Mouse (Mus musculus): Measurements from ENCODE around the gene Rilp. TPM values are rescaled to one million over a fixed set of nuclear protein-coding genes. Genes with fewer than 3 reads are reported as not detected.

Gene Rilp
- polyA plus RNA-seq, 1 experiment: 42.3 TPM

DNA sequence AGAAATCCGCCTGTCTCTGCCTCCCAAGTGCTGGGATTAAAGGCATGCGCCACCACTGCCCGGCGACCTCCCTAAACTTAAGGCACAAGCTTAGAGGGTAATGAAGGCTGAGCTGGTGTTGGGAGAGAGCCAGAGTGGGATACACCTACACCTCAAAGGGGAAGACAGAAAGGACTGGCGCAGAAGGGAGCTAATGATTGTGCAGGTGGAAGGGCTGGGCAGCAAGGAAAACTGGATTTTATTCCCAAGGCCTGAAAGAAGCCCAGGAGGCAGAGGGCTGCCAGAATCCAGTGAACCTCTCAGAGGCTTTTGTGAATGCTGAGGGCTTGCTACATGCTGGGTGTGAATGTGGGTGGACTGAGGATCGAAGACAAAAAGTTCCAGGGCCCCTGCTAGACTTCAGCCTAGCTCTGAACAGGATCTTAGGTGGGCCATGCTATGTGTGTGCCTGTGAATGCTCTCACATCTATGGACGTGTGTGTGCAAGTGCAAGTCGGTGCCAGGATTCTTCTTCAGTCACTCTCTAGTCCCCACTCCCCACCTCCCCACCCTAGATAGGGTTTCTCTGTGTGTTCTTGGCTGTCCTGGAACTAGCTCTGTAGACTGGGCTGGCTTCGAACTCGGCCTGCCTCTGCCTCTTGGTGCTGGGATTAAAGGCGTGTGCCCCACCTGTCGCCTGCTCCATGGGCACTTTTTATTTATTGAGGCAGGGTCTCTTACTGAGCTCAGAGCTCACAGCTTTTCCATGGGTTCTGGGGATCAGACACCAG lies 26.5 kb downstream of the Rilp start:
- peak overlapping the region; percentile 88 for H3K27ac ChIP-seq (replicated peaks; ENCODE audit: low read depth, low read length)
- no peak overlapping the region for H3K4me3 ChIP-seq (ENCODE audit: insufficient read depth, low read depth, low read length)
- H3K4me1 ChIP-seq (ENCODE audit: control insufficient read depth, insufficient read depth, insufficient read length, low read length): peaks cover 49% of the 10 kb centered on the region

DNA sequence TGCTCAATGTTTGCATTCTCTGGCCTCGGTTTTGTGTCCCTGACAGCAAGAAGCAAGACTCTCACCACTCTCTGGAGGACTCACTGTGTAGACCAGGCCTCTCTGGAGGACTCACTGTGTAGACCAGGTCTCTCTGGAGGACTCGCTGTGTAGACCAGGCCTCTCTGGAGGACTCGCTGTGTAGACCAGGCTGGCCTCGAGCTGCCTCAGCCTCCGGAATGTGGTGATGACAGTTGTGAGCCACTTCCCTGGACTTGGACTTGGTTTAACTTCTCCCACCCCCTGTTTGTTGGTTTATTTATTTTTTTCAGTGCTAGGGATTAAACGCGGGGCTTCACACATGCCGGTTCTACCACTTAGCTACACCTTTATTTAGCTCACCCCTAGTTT lies 27.1 kb downstream of the Rilp start:
- H3K4me3 ChIP-seq (ENCODE audit: insufficient read depth, low read depth, low read length): no peak overlapping the region
- H3K4me1 ChIP-seq (ENCODE audit: control insufficient read depth, insufficient read depth, insufficient read length, low read length): peaks cover 49% of the 10 kb centered on the region
- H3K27ac ChIP-seq (replicated peaks; ENCODE audit: low read depth, low read length): peak overlapping the region; percentile 88

DNA sequence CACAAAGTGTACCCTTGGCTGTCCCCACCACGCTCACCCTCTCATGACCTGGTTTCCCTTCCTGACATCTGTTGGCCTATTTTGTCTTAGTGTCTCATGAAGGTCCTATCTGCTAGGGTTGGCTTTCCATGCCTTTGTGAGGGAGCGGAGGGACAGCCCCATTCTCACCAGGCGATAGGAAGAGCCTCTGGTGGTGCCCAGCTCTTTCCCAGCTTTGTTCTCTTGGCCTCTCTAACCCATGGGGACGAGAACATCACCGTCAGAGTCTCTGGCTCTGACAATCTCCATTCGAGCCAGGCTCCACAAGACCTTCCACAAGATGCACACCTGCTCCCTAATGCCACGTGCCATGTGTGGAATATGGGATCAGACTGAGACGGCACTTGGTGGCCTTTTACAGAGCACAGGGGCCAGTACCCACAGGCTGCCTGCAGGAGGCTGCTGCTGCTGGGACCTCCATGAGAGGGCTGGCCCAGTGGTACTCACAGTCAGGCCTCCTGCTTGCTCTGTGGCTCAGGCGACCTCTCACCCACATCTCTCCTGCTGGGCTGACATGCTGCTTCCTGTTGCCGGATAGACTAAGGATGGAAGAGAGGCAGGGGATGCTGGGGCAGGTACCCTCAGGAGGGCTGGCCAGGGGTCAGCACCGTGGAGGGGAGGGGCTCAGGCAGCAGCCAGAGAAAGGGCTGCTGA lies 27.7 kb downstream of the Rilp start:
- Histone ChIP-seq H3K4me3 (ENCODE audit: insufficient read depth, low read depth, low read length) (no peak overlapping the region), H3K4me1 (ENCODE audit: control insufficient read depth, insufficient read depth, insufficient read length, low read length) (peaks cover 49% of the 10 kb centered on the region), H3K27ac (replicated peaks; ENCODE audit: low read depth, low read length) (peak overlapping the region; percentile 88)

DNA sequence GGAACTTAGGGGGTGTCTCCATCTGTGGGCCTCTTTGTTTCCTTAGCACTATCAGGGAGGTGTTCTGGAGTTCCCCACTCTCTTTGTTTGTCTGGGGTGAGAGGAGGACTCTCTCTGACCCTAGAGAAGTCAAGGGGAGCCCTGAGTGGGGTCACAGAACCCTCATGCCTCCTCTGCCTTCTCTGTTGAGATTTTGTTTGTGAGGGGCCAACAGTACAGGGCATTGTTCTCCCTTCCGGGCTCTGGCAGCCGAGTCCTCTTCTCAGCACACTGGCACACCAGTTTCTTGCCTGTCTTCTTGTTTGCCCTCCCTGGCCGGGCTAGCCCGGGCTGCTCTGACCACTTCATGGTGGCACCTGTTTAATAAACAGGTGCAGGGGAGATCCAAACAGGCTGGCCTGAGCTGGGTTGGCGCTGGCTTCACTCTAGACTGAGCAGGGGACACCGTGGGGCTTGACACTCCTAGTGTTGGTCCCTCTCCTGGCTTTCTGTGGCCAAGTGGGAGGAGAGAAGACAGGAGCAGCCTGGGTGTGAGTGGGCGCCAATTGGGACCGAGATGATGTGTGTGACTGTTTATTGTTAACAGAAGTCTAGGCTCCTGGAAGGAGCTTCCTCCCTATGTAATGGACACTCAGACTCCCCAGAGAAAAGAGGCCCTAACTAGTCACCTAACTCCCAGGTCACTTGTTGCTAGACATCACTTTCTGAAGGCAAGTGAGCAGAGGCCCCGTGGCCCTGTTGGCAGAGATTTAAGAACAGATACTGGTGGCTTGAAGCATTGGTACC lies 28.5 kb downstream of the Rilp start:
- peak overlapping the region; percentile 88 for H3K27ac ChIP-seq (replicated peaks; ENCODE audit: low read depth, low read length)

DNA sequence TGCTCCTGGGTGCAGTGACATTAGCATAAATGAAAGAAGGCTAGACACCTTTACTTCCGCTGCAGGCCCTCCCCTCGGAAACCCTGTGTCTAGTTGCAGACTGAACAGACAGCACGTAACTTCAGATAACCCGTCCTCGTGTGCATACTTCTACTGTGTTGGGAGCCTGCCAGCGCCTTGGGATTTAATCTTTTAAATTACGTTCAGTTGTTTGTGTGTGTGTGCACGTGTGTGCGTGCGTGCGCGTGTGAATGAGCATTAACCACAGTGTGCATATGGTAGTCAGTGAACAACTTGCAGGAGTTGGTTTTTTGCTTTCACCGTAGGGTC lies 29.0 kb downstream of the Rilp start:
- peaks cover 46% of the 10 kb centered on the region for H3K4me1 ChIP-seq (ENCODE audit: control insufficient read depth, insufficient read depth, insufficient read length, low read length)
- peak overlapping the region; percentile 88 for H3K27ac ChIP-seq (replicated peaks; ENCODE audit: low read depth, low read length)
- H3K4me3 ChIP-seq (ENCODE audit: insufficient read depth, low read depth, low read length): no peak overlapping the region

More for the DNA sequence above, 28.5 kb downstream of the Rilp start:
- Histone ChIP-seq H3K4me1 (ENCODE audit: control insufficient read depth, insufficient read depth, insufficient read length, low read length) (peaks cover 46% of the 10 kb centered on the region), H3K4me3 (ENCODE audit: insufficient read depth, low read depth, low read length) (no peak overlapping the region)

DNA sequence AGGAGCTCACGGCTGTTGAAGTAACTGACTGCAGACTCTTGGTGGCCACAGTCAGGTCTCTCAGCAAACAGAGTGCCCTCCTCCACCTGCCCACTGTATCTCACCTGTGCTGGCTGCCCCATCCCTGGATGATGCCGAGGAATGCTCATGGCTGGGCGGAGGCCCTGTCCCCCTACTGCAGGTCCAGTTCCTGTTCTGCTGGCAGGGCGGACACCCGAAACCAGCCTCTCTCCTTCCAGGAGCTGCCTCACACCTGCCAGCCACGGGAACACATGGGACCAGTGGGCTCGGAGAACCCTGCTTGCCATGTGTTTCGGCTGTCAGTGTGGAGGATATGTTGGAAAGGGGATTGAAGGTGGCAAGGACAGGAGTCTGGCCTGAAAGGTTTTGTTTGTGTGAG lies 30.3 kb downstream of the Rilp start:
- Histone ChIP-seq H3K4me1 (ENCODE audit: control insufficient read depth, insufficient read depth, insufficient read length, low read length) (peaks cover 38% of the 10 kb centered on the region), H3K4me3 (ENCODE audit: insufficient read depth, low read depth, low read length) (no peak overlapping the region), H3K27ac (replicated peaks; ENCODE audit: low read depth, low read length) (no peak overlapping the region)

DNA sequence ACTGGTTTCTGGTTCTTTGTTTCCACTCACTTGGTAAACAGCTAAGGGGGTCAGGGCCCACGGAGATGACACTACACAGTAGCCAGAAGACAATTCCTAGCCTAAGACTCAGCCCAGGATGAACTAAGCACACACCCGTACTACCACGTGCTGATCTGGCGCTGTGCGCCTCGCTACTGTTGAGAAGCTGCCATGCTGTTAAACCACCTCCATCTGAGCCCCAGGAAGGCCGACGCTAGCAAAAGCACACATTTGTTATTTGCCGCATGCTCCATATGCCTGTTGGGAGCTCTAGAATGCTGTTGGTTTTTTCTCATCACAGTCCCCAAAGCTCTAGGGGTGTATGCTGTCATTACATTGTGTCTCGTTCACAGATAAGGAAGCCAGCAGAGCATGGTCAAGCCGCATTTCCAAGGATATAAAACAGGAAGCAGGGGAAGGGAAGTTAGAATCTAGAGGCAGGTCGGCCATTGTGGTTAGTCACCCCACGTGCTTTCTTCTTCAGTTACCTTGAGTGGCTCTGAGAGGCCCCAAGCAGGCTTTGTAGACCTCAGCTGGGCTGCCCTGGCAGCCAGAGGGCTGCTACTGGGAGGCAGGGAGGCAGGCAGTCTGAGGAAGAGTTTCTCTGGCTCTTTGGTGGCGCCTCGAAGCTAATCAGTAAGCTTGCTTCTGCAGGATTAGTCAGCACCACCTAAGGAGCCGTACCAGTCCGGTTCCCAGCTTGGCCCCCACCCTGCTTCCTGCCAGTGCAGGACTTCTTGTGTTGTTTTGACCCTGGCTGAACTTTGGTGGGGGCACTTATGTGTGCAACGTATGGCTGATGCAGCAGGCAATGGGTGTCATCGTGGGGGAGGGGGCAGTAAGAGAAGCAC lies 31.1 kb downstream of the Rilp start:
- Histone ChIP-seq H3K4me3 (ENCODE audit: insufficient read depth, low read depth, low read length) (no peak overlapping the region), H3K4me1 (ENCODE audit: control insufficient read depth, insufficient read depth, insufficient read length, low read length) (peaks cover 33% of the 10 kb centered on the region), H3K27ac (replicated peaks; ENCODE audit: low read depth, low read length) (0 out of 2 replicates have a peak overlapping the region, but pooled peaks have one; percentile 19)

DNA sequence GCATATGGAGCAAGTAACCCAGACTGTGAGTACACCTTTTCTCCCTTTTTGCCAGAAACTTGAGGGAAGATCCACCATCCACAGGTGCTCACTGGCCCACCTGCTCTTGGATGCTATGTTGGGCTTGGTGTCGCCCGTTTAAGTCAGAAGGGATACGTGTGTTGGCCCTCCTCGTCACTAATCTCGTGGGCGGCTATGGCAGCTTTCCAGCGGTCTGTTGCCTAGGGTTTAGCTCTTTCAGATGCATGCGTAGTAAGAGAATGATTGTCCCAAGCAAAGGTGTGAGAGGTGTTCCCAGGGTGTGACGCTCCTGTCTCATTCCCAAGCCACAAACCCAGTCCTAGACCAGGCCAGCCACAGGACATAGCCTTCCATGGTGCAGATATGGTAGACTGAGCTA lies 34.8 kb downstream of the Rilp start:
- peaks cover 11% of the 10 kb centered on the region for H3K4me1 ChIP-seq (ENCODE audit: control insufficient read depth, insufficient read depth, insufficient read length, low read length)

DNA sequence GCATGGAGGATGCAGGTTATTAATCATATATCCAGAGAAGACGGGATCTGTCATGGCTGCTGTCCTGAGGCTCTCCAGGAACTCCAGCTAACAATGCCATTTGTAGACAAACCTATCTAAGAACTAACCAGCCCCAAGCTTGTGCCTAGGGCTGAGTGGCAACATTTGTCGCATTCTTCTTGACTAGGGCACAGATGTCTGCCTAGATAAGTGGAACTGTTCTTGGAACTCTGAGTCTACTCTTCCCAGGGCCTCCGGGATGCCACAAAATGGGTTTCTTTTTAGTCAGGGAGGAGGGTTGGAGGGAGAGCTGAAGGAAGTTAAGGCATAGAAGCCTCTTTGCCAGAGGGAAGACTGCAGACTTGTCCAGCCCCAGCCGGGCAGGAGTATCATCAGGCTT lies 36.2 kb downstream of the Rilp start:
- no peak overlapping the region for H3K27ac ChIP-seq (replicated peaks; ENCODE audit: low read depth, low read length)

More for the DNA sequence above, 34.8 kb downstream of the Rilp start:
- Histone ChIP-seq H3K4me3 (ENCODE audit: insufficient read depth, low read depth, low read length) (no peak overlapping the region), H3K27ac (replicated peaks; ENCODE audit: low read depth, low read length) (no peak overlapping the region)

DNA sequence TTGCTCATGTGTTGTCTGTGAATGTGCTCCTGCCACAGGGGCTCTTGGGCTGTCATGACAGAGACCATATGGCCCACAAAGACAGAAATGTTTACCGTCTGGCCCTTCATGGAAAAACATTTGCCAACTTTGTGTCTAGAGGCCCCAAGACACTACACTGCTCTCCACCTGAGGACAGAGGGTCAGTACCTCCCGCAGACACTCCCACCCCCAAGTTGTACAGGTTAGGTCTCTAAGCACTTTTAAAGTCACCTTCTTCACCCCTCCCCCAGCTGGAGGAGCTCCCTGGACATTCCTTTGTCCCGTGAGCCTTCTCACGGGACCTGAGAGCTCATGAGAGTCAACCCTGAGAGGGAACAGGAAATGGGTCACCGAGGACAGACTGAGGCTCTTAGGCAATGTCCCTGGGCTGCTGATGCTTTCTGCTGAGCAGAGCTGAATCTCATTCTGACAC lies 39.8 kb downstream of the Rilp start:
- H3K27ac ChIP-seq (replicated peaks; ENCODE audit: low read depth, low read length): peak overlapping the region; percentile 60
- H3K4me3 ChIP-seq (ENCODE audit: insufficient read depth, low read depth, low read length): no peak overlapping the region
- H3K4me1 ChIP-seq (ENCODE audit: control insufficient read depth, insufficient read depth, insufficient read length, low read length): peaks cover 11% of the 10 kb centered on the region

More for the DNA sequence above, 36.2 kb downstream of the Rilp start:
- H3K4me3 ChIP-seq (ENCODE audit: insufficient read depth, low read depth, low read length): no peak overlapping the region
- peaks cover 9% of the 10 kb centered on the region for H3K4me1 ChIP-seq (ENCODE audit: control insufficient read depth, insufficient read depth, insufficient read length, low read length)

DNA sequence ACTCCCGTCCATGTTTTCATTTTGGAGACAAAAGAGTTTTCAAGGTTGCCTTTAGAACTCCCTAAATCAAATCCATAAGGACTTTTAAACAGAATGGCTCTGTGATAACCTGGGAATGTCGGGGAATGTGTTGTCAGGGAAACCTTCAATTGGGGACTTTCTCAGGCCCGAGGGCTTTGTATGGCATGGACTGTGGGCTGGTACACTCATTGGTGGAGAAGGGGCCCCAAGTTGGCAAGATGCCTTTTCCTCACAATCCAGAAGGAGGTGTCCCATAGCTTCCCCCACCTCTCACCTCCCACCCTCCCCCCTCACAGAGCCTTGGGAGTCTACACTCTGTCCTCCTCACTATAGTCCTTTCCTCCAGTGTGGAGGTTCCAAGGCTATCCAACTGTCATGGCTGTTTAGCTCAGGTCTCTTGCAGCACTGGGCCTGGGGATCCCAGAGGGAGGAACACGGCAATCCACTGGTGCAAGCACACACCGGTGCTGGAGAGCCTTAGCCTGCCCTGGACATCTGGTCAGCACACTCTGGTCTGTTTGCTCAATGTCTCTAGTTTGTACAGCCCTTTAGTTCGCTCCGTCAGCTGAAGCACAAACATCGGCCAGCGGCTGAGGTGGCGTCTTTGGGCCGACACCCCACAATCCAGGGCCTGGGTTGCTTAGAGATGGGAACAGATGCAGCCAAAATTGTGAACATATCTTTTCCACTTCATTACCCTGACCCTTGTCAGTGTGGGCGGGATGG lies 40.5 kb downstream of the Rilp start:
- Histone ChIP-seq H3K4me1 (ENCODE audit: control insufficient read depth, insufficient read depth, insufficient read length, low read length) (peaks cover 11% of the 10 kb centered on the region), H3K27ac (replicated peaks; ENCODE audit: low read depth, low read length) (peak overlapping the region; percentile 54), H3K4me3 (ENCODE audit: insufficient read depth, low read depth, low read length) (no peak overlapping the region)

DNA sequence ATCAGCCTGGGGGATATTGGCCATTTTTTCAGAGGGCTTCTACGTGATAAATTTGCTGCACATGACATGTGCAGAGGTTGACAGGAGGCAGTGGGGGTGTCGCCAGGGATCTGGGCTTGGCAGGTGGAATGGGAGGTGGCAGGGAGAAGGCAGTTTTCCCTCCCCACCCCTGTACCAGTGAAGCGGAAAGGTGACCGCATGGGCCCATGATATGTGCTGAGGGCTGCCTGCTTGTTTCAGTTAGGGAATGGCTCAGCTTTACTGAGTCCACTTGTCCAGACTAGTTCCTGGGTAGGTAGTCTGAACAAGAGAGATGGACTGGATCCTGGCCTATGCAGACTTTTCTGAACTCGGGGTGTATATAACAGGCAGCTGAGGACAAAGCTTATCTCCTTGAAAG lies 41.4 kb downstream of the Rilp start:
- Histone ChIP-seq H3K4me1 (ENCODE audit: control insufficient read depth, insufficient read depth, insufficient read length, low read length) (peaks cover 11% of the 10 kb centered on the region), H3K27ac (replicated peaks; ENCODE audit: low read depth, low read length) (peak overlapping the region; percentile 28; the same call in 1 of the 2 replicates), H3K4me3 (ENCODE audit: insufficient read depth, low read depth, low read length) (no peak overlapping the region)

DNA sequence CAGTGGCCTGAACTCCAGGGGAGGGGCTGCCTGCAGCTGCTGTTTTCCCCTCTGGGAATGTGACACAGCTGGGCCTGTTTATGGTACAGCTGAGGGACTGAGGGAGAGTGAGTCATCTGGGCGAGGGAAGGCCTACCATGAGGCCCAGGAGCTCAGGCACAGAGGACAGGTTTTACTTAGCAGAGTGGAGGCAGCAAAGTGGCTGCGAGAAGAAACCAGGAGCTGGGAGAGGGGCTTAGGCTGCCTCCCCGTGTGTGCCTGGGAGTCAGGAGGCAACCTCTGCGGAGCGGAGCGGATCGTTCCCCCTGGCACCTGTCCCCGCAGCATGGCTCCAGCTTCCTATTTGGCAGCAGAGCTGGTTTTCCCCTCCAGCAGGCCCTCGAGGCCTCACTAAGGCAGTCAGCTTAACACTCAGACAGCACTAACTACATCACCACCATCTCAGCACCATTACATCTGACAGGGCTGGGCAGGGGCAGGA lies 42.1 kb downstream of the Rilp start:
- Histone ChIP-seq H3K27ac (replicated peaks; ENCODE audit: low read depth, low read length) (peak overlapping the region; percentile 28), H3K4me1 (ENCODE audit: control insufficient read depth, insufficient read depth, insufficient read length, low read length) (peaks cover 11% of the 10 kb centered on the region), H3K4me3 (ENCODE audit: insufficient read depth, low read depth, low read length) (no peak overlapping the region)

Data from brown adipose tissue, adult 24 weeks (tissue).